Mouse (Mus musculus): ENCODE results near the gene Gprc6a. TPM values are rescaled to one million over a fixed set of nuclear protein-coding genes. Genes with fewer than 3 reads are reported as not detected.

Gene Gprc6a
- not detected for total RNA-seq (2021)
- long read RNA-seq, experiment 1, result 0 reads
- long read RNA-seq, experiment 2, result 0 reads

GRCm38 (mm10) chr10:51631411-51632136 lies at the start of gene Gprc6a:
TSS of gene Gprc6a (minus strand) at chr10:51631461.
- DNase-seq, result no peak

GRCm38 (mm10) chr10:51678251-51678639 lies 47.0 kb upstream of the Gprc6a start:
- DNase-seq, result no peak

DNA sequence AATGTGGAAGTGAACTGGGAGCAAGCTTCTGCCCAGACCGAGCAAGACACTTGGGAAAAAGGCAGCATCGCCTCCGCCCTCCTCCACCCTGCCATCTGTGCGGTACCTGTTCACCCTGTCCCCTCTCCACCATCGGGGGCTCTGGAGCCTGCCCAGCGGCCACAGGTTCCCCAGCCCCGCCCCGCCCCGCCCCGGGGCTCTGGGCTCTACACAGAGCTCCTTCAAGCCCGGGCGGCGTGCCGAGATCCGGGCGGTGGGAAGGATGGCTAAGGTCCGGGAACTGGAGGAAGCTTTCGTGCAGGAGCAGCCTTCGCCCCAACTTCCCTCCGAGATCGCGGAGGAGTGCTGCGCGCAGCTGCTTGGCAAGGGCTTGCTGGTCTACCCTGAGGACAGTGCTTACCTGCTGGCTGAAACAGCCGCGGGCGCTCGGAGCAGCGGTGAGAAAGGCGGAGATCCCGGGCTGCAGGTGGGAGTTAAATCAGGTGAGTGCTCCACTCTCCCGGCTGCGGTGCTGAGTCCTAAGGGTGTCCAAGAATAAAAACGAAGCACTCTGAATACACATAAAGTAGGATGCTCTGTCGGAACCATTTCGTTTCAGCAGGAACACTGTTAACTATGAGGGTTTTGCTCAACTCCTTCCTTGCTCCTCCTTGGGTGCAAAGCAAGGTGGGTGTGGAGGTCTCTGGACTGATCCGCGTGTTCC lies 46.4 kb upstream of the Gprc6a start, which contains the start of gene Rfx6:
Rfx6 (plus strand) TSS at position 209 of the 703 bp plus-strand sequence.
- DNase-seq, result no peak

DNA sequence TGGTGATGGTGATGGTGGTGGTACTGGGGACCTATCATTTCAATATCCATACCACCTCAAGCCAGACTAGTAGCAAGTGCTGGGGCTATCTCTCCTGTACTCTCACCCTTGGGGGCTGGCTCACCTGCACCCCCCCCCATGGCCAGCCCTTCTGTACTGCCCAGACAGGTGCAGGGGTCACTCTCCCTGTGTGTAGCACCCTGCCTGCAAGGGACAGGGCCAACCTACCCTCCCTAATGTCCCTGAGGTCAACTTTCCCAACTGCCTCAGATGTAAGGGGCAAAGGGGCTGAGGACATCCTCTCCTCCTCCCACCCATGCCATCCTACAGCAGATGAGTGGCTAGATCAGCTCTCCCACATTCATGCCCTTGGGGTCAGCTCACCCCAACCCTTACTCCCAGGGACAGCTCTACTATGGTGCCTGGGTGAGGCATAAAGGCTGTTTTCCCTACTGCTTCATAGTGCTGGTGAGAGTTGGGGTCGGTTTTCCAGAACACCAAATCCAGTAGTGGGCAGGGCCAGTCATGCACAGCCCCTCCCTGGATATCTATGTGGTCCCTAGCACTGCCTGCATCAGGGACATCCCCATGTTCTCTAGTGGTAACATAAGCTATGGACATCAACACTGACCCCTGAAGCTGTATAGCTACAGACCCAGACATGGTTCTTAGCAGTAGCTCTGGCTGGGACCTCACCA lies 41.0 kb upstream of the Gprc6a start:
- no peak for DNase-seq

- DNase-seq, result no peak
Observed at GRCm38 (mm10) chr10:51671583-51671982, 40.3 kb upstream of the Gprc6a start.

- no peak for DNase-seq
Observed at GRCm38 (mm10) chr10:51669334-51669733, 38.1 kb upstream of the Gprc6a start.

DNA sequence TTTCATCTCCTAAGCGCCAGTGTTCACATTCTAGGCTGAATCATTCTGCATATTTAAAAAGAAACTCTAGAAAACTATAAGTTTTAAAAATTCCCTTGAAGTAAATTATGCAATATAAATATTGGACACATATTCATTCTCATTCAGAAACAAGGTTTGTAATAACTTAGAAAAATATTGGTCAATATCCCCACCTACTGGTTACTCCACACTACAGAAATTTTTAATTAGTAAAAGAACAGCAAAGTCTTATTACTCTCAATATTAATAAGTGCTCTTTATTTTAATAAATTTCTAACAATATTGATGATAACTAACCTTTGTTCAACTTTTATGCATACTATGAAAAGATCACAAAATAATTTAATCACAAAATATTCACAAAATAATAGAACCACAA lies 26.1 kb upstream of the Gprc6a start:
- DNase-seq, result no peak

DNA sequence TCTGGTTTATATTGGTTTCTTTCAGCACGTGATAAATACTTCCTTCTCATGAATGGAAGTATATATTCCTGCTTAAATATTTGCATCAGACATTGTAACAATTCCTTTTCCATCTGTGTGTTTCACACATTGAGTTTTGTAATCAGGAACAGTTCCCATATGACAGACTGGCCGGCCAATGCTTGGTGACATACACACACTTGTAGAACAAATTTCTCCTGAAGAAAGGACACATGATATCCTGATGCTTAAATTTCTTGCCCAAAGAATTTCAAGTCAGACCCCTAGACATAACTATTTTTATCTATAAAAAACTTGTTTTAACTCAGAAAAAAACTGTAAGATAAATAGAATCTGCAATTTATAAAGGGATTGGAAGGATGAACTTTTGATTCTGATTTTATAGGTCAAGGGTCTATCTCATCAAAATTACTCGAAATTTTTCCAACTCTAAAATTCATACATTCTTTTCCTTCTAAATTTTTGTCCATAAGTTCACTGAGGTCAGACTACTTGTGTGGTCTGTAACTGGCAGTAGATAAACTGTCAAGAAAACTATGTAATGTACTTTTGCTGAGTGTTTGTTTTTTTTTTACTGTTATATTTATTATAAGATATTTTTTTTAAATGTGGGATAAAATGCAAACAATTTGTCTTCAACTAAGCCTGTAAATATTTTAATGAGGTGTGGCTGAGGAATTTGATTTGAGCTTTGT lies 18.4 kb upstream of the Gprc6a start:
- no peak for DNase-seq

DNA sequence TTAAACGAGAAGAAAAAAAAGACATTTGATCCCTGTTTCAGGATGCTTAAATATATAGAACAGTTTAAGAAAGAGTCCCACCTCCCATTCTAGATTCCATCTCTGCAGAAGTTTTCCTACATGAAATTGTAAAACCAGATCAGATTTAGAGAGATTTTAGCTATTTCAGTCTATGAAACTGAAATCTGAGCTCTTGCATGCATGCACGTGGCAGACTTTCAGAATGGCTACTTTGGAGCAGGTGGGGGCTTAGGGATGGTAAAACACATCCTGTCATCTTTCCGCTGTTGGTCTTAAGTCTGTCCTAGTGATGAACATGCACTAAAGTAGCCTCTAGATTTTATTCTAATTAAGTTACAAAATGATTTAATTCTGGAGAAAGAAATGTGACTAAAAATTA lies 10.1 kb downstream of the Gprc6a start:
- DNase-seq, result no peak

DNA sequence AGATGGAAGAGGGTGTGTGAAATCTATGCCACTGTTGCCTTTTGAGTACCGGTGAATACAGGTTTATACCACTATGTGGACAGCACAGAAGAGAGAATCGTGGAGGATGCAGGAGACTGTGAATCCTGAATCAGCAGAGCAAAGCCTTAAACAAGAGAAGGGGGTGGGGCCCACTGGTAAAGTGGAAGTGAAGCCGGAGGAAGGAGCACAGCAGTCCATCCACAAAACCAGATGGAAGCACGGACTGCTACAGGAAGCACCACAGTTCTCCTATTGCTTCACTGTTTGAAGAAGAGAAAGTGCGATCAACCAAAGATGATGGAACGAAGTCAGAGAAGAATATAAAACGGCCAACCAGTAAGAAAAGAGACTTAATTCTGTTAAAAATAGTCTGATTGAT lies 11.1 kb downstream of the Gprc6a start:
- DNase-seq, result no peak

GRCm38 (mm10) chr10:51618538-51618937 lies 12.7 kb downstream of the Gprc6a start:
- no peak for DNase-seq

DNA sequence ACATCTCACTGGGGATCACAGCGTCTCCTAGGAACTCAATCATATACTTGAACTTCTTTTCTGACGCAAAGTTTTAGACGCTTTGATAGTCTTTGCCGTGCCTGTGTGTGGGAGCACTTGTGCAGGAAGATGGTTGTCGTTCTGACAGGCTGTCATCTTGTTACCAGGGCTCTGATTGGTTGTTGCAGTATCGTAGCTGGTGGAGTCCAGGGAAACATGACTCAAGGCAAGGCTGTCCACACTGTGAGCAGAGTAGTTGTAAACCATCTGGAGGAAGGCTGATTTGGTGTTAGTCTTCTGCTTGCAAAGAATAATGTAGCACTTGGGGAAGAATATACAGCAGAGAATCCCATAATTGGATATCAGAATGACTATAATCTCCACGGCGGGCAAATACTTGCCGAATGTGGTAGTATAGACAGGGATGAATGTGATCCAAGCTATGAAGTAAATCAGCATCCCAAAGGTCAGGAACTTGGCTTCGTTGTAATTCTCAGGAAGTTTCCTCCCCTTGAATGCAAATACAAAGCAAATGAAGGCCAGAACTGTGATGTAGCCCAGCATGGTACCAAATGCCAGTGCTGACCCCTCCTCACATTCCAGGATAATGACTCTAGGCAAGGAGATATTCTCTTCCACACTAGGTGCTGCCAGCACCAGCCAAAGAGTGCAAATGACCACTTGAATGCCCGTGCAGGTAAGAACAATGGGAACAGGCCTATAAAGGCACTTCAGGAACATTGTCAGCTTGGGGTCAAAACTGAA lies 16.3 kb downstream of the Gprc6a start:
- DNase-seq, result no peak

DNA sequence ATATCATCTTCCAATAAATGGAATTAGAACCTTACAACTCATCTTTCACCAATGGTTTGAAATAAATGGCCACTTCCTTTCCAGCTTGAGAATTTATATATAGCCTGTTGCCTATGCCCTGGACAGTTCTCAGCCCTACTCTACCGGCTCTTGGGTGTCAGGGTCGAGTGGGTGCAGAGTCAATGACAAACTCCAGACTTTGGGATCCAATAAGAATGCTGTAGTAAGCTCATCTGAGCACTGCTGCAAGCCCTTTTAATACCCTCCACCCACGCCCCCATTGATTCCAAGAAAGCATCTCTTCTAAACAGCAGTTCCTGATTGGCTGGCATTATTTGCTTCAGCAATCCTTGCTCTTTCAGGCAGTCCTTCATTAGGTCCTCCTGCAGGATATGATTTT lies 17.8 kb downstream of the Gprc6a start:
- no peak for DNase-seq

DNA sequence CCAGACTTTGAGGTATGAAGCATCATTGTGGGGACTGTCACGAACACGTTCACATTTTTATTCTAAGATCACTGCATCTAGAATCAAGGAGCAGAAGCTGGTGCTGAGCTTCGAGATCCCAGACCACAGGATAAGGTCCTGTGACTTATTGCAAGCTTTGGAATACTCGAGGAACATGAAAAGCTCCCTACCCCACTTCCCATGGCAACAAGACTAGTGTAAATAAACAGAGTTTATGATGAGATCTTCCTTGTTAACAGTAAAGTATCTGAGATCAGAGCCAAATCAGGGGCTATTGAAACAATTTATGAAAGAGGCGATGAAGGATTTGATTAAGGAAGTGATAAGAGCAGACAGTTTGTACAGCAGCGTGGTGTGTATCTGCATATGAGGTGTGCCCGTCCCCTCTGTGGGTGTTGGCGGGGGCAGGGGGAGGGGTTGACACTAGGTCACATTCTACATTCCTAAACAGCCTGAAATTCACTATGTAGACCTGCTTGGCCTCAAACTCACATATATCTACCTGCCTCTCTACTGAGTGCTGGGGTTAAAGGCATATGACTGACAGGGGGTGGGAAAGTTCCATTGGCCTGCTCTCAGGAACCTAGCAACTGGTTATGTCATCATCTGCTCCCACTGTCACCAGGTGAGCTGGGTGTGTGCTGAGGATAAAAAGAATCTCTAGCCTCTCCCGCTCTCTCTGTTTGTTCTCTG lies 19.1 kb downstream of the Gprc6a start:
- no peak for DNase-seq

- no peak for DNase-seq
Observed at GRCm38 (mm10) chr10:51609741-51610425, 21.4 kb downstream of the Gprc6a start.

DNA sequence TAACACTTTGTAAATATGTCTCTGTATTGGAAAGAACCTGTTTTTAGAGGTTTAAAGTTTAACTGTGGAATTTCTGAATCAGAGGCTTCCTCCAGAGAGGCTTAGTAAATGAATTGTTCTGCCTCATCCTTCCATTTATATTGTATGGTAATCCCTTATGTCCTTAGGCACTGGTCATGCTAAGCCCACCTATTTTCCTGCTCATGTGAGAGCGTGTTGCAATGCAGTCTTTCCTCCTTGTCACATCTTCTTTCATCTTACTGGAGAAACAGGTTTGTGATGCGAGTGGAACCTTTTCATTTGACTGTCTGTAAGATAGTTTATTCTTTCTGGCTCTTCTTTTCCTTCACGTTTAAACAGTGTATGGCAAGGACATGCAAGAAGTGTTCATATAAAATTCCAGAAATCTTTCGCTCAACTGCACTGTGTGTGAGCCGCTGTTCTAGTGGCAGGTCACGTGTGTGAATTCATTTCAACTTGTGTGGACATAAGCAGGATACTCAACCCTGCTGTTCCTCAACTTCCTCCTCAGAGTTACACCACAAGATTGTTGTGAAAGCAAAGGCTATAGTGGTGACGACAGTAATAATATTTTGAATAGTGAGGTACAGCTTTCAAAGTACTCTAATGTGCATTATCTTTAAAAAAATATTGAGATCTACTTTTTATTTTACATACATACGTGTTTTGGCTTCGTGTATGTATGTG lies 34.2 kb downstream of the Gprc6a start:
- DNase-seq, result no peak

GRCm38 (mm10) chr10:51595001-51595931 lies 36.0 kb downstream of the Gprc6a start:
- DNase-seq, result no peak

DNA sequence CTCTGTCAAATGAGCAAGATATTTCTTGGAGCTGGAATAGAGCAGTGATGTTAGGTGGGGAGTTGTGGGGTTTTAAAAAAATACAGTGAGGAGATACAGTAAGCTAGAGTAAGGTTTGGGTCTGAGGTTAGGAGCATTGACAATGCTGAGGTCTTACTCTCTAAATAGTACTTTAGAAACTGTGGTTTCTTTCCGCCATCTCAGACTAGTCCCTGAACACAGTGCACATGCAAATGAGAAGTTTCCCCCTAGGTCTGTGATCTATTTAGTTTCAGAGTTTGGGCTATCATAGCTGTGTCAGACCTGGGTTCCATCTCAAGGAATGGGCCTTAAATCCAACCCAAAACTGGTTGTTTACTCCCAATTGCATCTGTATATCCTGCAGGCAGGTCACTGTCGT lies 39.7 kb downstream of the Gprc6a start:
- DNase-seq, result no peak
